Mouse (Mus musculus) CH12.LX (cell line): ENCODE measurements around the gene Pcdh10.

ENCODE experiments used
- BHLHE40 ChIP-seq: IDR thresholded peaks from 2 replicates; pipeline ENCODE4 v1.6.1; 2011; ENCODE audit warnings: mild to moderate bottlenecking, low read depth, low read length, improper control_type of control experiment
- CTCF ChIP-seq, 2 experiments: IDR thresholded peaks in 1 of 2; conservative IDR thresholded peaks in 1 of 2; 2 replicates each; pipeline ENCODE4 v1.5.1; 2011 to 2012; ENCODE audit warnings: low read depth in 2 of 2, low read length in 2 of 2, improper control_type of control experiment in 1 of 2, inconsistent platforms in 1 of 2, mild to moderate bottlenecking in 1 of 2, moderate library complexity in 1 of 2
- E2F4 ChIP-seq: IDR thresholded peaks from 2 replicates; pipeline ENCODE4 v1.6.1; 2011; ENCODE audit warnings: low read depth, low read length, improper control_type of control experiment; ENCODE audit not compliant: insufficient replicate concordance
- EP300 ChIP-seq: IDR thresholded peaks from 2 replicates; pipeline ENCODE4 v1.6.1; 2011; ENCODE audit warnings: low read length, improper control_type of control experiment
- MAZ ChIP-seq: IDR thresholded peaks from 2 replicates; pipeline ENCODE4 v1.6.1; 2012; ENCODE audit warnings: low read depth, mild to moderate bottlenecking, inconsistent platforms, low read length, improper control_type of control experiment, moderate library complexity
- MEF2A ChIP-seq: IDR thresholded peaks from 2 replicates; pipeline ENCODE4 v1.6.1; 2014; ENCODE audit warnings: low read depth, mild to moderate bottlenecking, inconsistent platforms, low read length, improper control_type of control experiment, borderline replicate concordance
- POLR2A ChIP-seq: IDR thresholded peaks from 2 replicates; pipeline ENCODE4 v1.6.1; 2011; ENCODE audit warnings: low read depth, mild to moderate bottlenecking, improper control_type of control experiment, low read length

DNA sequence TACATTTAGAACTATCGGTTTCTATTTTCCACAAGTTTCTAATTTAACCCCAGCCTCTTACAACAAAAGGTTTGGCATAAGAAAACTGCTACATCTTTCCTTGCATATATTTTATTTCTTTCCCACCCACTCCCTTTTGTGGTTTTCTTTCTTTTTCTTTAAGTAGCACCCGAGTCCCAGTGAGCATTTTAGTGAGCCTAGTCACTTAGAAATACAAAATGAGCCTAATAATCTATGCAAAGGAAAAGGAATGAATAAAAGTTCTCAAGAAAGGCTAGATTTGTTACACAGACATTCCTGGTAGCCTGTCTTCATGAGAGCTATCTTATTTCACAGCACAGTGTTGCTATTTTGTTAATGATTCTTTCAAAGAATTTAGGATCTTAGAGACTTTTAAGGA, 7.3 kb downstream of the Pcdh10 start:
- TF ChIP-seq CTCF (conservative IDR thresholded peaks at IDR 0.05 in 1 of 2, IDR thresholded peaks at IDR 0.05 in 1 of 2; ENCODE audit: low read depth in 2 of 2, low read length in 2 of 2) (no peak), EP300 (no peak), POLR2A (no peak), MAZ (no peak), BHLHE40 (no peak), MEF2A (no peak), E2F4 (no peak)
